Mouse (Mus musculus) neural tube, embryonic 10.5 days (tissue): ENCODE measurements around the gene Vmn2r106.

Source experiments
- DNase-seq: peaks from one replicate; pipeline ENCODE4 v3.0.0-alpha.2; 2017; ENCODE audit warnings: low spot score; ENCODE audit errors: extremely low spot score

Gene Vmn2r106

DNA sequence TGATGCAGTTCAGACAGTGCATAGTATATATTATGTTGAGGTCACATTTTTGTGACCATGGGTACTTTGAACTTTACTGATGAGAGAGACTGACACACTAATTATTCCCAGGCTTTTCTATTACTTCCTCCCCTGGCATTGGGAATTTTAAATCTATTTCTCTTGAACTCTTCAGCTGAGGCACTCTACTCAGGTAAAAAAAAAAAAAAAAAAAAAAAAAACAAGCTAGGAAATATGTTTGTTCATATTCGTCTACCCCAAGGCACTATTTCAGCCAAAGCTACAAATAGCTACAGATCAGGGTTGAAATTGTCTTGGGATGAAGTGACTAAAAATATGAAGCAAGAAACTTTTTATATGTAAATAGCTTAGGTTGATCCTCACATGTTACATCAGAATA, at the start of gene Vmn2r106:
TSS of gene Vmn2r106 (minus strand) at position 101 of the 400 bp plus-strand sequence.
- no peak for DNase-seq

DNA sequence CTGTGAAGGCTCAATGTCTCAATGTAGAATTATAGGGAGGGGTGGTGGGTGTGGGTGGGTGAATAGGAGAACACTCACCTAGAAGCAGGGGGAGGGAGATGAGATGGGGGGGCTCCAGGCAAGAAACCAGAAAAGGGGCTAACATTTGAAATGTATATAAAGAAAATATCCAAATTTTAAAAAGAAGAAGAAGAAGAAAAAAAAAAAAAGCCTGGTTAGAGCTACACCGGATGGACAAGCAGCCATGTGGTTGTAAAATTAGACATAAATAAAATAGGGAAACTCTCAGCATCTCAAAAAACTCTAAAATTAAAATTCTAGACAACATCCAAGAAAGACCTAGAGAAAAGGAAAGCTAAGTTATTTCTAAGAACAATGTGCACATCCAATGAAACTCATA, 20.4 kb upstream of the Vmn2r106 start:
- DNase-seq = no peak

GRCm38 (mm10) chr17:20286906-20287305, 1.6 kb upstream of the Vmn2r106 start:
- no peak for DNase-seq

GRCm38 (mm10) chr17:20255522-20255921, 29.8 kb downstream of the Vmn2r106 start:
- no peak for DNase-seq

DNA sequence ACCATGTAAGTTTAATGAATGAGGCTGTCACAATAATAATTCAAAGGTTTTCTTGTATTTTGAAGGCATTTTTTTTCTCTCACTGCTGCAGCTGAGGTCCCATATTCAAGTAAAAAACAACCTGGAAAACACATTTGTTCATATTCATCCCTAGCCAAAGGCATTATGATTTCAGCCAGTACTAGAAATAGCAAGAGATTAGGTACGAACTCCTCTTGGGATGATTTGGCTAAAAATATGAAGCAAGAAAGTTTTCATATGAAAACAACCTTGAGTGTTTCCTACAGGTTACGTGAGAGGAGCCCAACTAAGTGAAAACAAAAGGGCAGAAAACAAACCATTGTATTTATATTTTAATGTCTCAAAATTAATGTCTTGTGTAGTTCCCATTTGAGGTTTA, 50.4 kb downstream of the Vmn2r106 start, which contains the start of gene Vmn2r105:
TSS of gene Vmn2r105 (minus strand) at position 101 of the 400 bp plus-strand sequence.
- no peak for DNase-seq
